Mouse (Mus musculus): ENCODE results near the gene Akr1b7.

GRCm38 (mm10) chr6:34463582-34463981 lies 51.4 kb downstream of the Akr1b7 start:
- TF ChIP-seq CTCF (IDR thresholded peaks at IDR 0.05; ENCODE audit: borderline replicate concordance, insufficient read depth, low read depth, low read length) (no peak), POLR2A (IDR thresholded peaks at IDR 0.05; ENCODE audit: borderline replicate concordance, insufficient read depth, low read length) (no peak)

Measured in cerebellum, adult 2 months (tissue).